Mouse (Mus musculus): ENCODE results near the gene Ifitm1. TPM values are rescaled to one million over a fixed set of nuclear protein-coding genes. Genes with fewer than 3 reads are reported as not detected.

Ifitm1 gene
- polyA plus RNA-seq (2014; fragmentation: Nextera tagmentation; extraction: Ambion mirVana), result 8.0 and 9.5 TPM in 2 replicates

DNA sequence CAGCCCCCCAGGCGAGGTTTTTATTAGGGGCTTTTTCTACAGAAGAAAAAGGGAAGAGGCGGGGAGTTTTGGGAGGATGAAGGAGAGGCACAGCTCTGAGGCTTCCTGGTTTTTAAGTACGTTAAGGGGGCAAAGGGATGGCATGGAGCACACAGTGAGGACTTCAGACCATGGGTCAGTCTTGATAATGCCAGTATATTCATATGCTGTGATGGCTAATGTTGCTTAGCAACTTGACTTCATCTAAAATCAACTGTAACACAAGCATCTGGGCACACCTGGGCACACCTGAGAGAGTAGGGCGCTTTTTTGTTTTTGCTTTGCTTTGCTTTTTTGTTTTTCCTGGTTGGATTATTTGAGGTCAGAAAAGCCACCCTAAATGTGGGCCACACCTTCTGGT is at the start of gene Ifitm1:
Gene Ifitm1, plus strand, starts transcription at position 301 of the 400 bp plus-strand sequence.
- Histone ChIP-seq H3K9me3 (ENCODE audit: control insufficient read depth, low read length) (no peaks in the 10 kb centered on the region), H3K27ac (ENCODE audit: low read depth, low read length) (no peak within 1 kb of the TSS), H3K36me3 (ENCODE audit: control insufficient read depth, insufficient read depth, low read length) (no peaks in the 10 kb centered on the region), H3K9ac (ENCODE audit: low read length) (no peak within 1 kb of the TSS), H3K4me1 (ENCODE audit: control insufficient read depth, insufficient read depth, low read length) (peaks cover 3% of the 10 kb centered on the region; the same call in 1 of the 2 replicates), H3K4me3 (ENCODE audit: low read depth, low read length) (no peak within 1 kb of the TSS), H3K27me3 (ENCODE audit: control insufficient read depth, insufficient read depth, low read length) (no peaks in the 10 kb centered on the region), H3K4me2 (no peak within 1 kb of the TSS; the same call in 1 of the 2 replicates)
- WGBS, result 87% methylated on average over 4 of the region's 4 CpGs
- ATAC-seq (ENCODE audit: low FRiP score) (no peak), DNase-seq (ENCODE audit: low spot score, missing footprints) (peak; percentile 80)

DNA sequence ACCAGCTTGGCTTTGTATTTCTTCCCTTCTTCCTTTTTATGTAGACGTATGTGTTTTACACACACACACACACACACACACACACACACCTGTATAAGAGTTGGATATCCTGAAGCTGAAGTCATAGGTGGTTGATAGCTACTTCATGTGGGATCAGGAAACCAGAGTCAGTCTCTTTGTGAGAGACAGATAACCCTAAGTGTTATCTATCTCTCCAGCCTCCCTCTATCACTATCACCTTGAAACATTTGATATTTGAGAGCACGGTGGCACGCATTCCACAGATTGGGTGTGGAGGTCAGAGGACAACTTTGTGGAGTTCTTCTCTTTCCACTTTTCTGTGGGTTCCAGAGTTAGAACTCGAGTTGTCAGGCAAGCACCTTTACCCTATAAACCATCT is 47.1 kb upstream of the Ifitm1 start:
- peak; percentile 53 for DNase-seq (ENCODE audit: low spot score, missing footprints)

DNA sequence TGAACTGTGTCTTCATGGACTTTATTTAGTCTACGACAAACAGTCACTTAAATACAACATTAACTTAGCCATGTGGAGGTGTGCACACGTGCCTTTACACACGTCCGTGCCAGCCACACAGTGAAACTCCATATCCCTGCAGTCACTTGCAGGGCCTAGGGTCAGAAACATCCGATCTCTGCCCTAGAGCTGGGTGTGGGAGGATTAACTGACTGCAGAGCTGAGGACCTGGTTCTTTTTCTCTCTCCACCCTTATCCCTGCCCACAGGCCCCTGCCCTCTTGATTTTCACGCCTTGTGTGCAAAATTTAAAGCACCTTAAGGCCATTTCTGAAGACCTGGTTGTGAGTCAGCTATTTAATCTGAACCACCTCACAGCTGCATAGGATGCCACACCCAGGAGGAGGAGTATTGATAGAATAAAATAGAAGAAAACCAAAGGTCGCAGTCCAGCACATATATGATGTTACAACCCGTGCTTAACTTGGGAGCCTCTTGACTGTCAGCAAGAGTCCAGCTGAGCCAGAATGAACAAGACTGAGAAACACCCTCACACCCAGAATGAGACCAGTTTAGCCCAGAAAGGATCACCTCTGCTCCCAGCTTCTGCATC is 46.5 kb upstream of the Ifitm1 start, which contains the start of gene Nlrp6:
Gene Nlrp6, plus strand, starts transcription at position 485 of the 612 bp plus-strand sequence.
- H3K4me2 ChIP-seq, result no peak within 1 kb of the TSS
- H3K27me3 ChIP-seq (ENCODE audit: control insufficient read depth, insufficient read depth, low read length), result peaks cover 44% of the 10 kb centered on the region
- DNase-seq (ENCODE audit: low spot score, missing footprints), result peak; percentile 2
- no peak within 1 kb of the TSS for H3K9ac ChIP-seq (ENCODE audit: low read length)
- no peak within 1 kb of the TSS for H3K4me3 ChIP-seq (ENCODE audit: low read depth, low read length)
- H3K9me3 ChIP-seq (ENCODE audit: control insufficient read depth, low read length), result no peaks in the 10 kb centered on the region
- no peak within 1 kb of the TSS for H3K27ac ChIP-seq (ENCODE audit: low read depth, low read length)
- ATAC-seq (ENCODE audit: low FRiP score), result no peak
- peaks cover 12% of the 10 kb centered on the region for H3K4me1 ChIP-seq (ENCODE audit: control insufficient read depth, insufficient read depth, low read length)
- H3K36me3 ChIP-seq (ENCODE audit: control insufficient read depth, insufficient read depth, low read length), result no peaks in the 10 kb centered on the region
- WGBS, result 73% methylated on average over 8 of the region's 8 CpGs

More for the DNA sequence above, 47.1 kb upstream of the Ifitm1 start:
- no peaks in the 10 kb centered on the region for H3K9me3 ChIP-seq (ENCODE audit: control insufficient read depth, low read length)
- H3K27me3 ChIP-seq (ENCODE audit: control insufficient read depth, insufficient read depth, low read length), result peaks cover 44% of the 10 kb centered on the region
- H3K9ac ChIP-seq (ENCODE audit: low read length), result no peak overlapping the region
- H3K36me3 ChIP-seq (ENCODE audit: control insufficient read depth, insufficient read depth, low read length), result no peaks in the 10 kb centered on the region
- peaks cover 12% of the 10 kb centered on the region for H3K4me1 ChIP-seq (ENCODE audit: control insufficient read depth, insufficient read depth, low read length)
- H3K4me3 ChIP-seq (ENCODE audit: low read depth, low read length), result no peak overlapping the region
- 80% methylated on average over 4 of the region's 4 CpGs for WGBS
- no peak overlapping the region for H3K27ac ChIP-seq (ENCODE audit: low read depth, low read length)
- ATAC-seq (ENCODE audit: low FRiP score), result no peak
- H3K4me2 ChIP-seq, result no peak overlapping the region

DNA sequence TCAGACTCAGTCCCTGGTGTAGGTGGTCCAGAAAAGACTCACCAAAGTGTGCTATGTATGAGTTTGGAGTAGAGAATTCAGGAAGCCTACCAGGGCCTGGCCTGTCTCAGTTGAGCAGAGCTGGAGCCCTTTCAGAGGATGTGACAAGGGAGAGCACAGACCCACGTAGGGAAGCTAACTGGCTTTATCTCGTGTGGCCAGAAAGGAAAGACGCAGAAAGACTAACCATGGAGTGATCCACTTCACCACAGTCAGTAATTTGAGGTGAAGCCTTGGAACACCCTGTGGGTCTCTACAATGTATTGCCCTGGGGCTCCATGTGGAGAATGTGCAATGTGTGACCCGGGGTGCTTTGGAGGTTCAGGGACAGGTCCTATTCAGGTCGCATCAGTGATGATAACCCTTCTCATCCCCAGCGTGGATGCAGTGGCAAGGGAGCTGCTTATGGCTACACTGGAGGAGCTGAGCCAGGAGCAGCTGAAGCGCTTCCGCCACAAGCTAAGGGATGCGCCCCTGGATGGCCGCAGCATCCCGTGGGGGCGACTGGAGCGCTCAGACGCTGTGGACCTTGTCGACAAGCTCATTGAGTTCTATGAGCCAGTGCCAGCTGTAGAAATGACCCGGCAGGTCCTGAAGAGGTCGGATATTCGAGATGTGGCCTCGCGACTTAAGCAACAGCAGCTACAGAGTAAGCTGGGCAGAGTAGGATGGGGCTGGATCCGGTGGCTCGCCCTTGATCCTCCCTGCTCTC is 45.6 kb upstream of the Ifitm1 start:
- no peak overlapping the region for H3K27ac ChIP-seq (ENCODE audit: low read depth, low read length)
- no peaks in the 10 kb centered on the region for H3K9me3 ChIP-seq (ENCODE audit: control insufficient read depth, low read length)
- peak; percentile 87 for DNase-seq (ENCODE audit: low spot score, missing footprints)
- WGBS, result 26% methylated on average over 22 of the region's 22 CpGs
- ATAC-seq (ENCODE audit: low FRiP score), result no peak
- H3K27me3 ChIP-seq (ENCODE audit: control insufficient read depth, insufficient read depth, low read length), result peaks cover 44% of the 10 kb centered on the region
- H3K4me1 ChIP-seq (ENCODE audit: control insufficient read depth, insufficient read depth, low read length), result peaks cover 12% of the 10 kb centered on the region
- H3K4me2 ChIP-seq, result no peak overlapping the region
- no peak overlapping the region for H3K9ac ChIP-seq (ENCODE audit: low read length)
- H3K36me3 ChIP-seq (ENCODE audit: control insufficient read depth, insufficient read depth, low read length), result no peaks in the 10 kb centered on the region
- no peak overlapping the region for H3K4me3 ChIP-seq (ENCODE audit: low read depth, low read length)

DNA sequence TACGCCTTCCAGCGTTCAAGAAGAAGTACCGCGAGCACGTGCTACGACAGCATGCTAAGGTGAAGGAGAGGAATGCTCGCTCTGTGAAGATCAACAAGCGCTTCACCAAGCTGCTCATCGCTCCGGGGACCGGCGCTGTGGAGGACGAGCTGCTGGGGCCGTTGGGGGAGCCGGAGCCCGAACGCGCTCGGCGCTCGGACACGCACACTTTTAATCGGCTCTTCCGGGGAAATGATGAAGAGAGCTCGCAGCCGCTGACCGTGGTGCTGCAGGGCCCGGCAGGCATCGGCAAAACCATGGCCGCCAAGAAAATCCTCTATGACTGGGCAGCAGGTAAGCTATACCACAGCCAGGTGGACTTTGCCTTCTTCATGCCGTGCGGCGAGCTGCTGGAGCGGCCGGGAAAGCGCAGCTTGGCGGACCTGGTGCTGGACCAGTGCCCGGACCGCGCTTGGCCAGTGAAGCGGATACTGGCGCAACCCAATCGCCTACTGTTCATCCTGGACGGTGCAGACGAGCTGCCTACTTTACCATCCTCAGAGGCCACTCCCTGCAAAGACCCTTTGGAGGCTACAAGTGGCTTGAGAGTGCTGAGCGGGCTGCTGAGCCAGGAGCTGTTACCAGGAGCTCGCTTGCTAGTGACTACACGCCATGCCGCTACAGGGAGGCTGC is 44.5 kb upstream of the Ifitm1 start:
- peak overlapping the region; percentile 83 for H3K4me2 ChIP-seq
- H3K4me1 ChIP-seq (ENCODE audit: control insufficient read depth, insufficient read depth, low read length), result peaks cover 12% of the 10 kb centered on the region
- no peaks in the 10 kb centered on the region for H3K9me3 ChIP-seq (ENCODE audit: control insufficient read depth, low read length)
- H3K27ac ChIP-seq (ENCODE audit: low read depth, low read length), result no peak overlapping the region
- DNase-seq (ENCODE audit: low spot score, missing footprints) (peak; percentile 95), ATAC-seq (ENCODE audit: low FRiP score) (no peak)
- no peaks in the 10 kb centered on the region for H3K36me3 ChIP-seq (ENCODE audit: control insufficient read depth, insufficient read depth, low read length)
- peak overlapping the region; percentile 45 for H3K9ac ChIP-seq (ENCODE audit: low read length)
- H3K27me3 ChIP-seq (ENCODE audit: control insufficient read depth, insufficient read depth, low read length), result peaks cover 44% of the 10 kb centered on the region
- peak overlapping the region; percentile 41 for H3K4me3 ChIP-seq (ENCODE audit: low read depth, low read length)
- under 1% methylated on average over 49 of the region's 49 CpGs for WGBS

DNA sequence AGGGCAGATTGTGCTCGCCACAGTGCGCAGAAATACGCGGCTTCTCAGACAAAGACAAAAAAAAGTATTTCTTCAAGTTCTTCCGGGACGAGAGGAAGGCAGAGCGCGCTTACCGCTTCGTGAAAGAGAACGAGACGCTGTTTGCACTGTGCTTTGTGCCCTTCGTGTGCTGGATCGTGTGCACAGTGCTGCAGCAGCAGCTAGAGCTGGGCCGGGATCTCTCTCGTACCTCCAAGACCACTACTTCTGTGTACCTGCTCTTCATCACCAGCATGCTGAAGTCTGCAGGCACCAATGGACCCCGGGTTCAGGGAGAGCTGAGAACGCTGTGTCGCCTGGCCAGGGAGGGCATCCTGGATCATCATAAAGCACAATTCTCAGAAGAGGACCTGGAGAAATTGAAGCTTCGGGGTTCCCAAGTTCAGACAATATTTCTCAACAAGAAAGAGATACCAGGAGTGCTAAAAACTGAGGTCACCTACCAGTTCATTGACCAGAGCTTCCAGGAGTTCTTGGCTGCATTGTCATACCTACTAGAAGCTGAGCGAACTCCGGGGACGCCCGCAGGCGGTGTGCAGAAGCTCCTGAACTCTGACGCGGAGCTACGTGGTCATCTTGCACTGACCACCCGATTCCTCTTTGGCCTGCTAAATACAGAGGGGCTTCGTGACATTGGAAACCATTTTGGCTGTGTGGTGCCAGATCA is 43.8 kb upstream of the Ifitm1 start:
- peak; percentile 94 for DNase-seq (ENCODE audit: low spot score, missing footprints)
- peak overlapping the region; percentile 41 for H3K4me3 ChIP-seq (ENCODE audit: low read depth, low read length)
- H3K36me3 ChIP-seq (ENCODE audit: control insufficient read depth, insufficient read depth, low read length), result no peaks in the 10 kb centered on the region
- H3K4me2 ChIP-seq, result peak overlapping the region; percentile 83
- peaks cover 12% of the 10 kb centered on the region for H3K4me1 ChIP-seq (ENCODE audit: control insufficient read depth, insufficient read depth, low read length)
- peaks cover 44% of the 10 kb centered on the region for H3K27me3 ChIP-seq (ENCODE audit: control insufficient read depth, insufficient read depth, low read length)
- no peak overlapping the region for H3K27ac ChIP-seq (ENCODE audit: low read depth, low read length)
- no peaks in the 10 kb centered on the region for H3K9me3 ChIP-seq (ENCODE audit: control insufficient read depth, low read length)
- 20% methylated on average over 30 of the region's 30 CpGs for WGBS
- peak overlapping the region; percentile 45 for H3K9ac ChIP-seq (ENCODE audit: low read length)
- no peak for ATAC-seq (ENCODE audit: low FRiP score)

DNA sequence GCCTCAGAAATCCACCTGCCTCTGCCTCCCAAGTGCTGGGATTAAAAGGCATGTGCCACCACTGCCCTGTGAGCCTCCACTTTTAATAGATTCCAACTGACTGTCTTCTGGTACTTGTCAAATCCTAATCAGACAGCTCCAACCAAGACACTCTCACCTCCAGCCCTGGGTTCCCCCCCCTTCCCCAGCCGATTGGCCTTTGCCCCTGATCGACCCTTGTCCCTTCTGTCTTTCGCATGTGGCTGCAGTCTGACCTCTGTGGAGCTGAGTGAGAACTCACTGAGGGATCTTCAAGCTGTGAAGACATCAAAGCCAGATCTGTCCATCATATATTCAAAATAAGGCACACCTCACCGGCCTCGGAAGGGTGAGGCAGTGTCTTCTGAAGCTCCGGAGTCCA is 39.8 kb upstream of the Ifitm1 start:
- WGBS, result 89% methylated on average over 6 of the region's 6 CpGs
- Histone ChIP-seq H3K27me3 (ENCODE audit: control insufficient read depth, insufficient read depth, low read length) (peaks cover 25% of the 10 kb centered on the region), H3K4me3 (ENCODE audit: low read depth, low read length) (no peak overlapping the region), H3K27ac (ENCODE audit: low read depth, low read length) (no peak overlapping the region), H3K36me3 (ENCODE audit: control insufficient read depth, insufficient read depth, low read length) (no peaks in the 10 kb centered on the region), H3K4me2 (no peak overlapping the region), H3K9ac (ENCODE audit: low read length) (no peak overlapping the region), H3K9me3 (ENCODE audit: control insufficient read depth, low read length) (no peaks in the 10 kb centered on the region), H3K4me1 (ENCODE audit: control insufficient read depth, insufficient read depth, low read length) (peaks cover 9% of the 10 kb centered on the region)
- DNase-seq (ENCODE audit: low spot score, missing footprints) (peak; percentile 37), ATAC-seq (ENCODE audit: low FRiP score) (no peak)

DNA sequence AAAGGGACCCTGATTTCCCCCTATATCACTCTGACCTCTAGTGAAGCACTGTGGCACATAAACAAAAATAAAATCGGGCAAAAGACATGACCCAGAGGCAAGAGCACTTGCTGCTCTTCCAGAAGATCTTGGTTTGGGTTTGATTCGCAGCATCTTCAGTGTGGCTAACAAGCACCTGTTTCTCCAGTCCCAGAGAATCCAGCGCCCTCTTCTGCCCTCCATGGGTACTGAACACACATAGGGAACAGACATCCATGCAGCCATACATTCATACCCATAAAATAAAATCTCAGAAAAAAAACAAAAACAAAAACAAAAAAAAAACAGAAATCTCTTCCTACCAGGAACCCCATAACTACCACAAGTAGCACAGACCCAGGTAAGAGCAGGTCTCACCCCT is 28.6 kb upstream of the Ifitm1 start:
- WGBS, result 44% methylated on average over 3 of the region's 3 CpGs
- Histone ChIP-seq H3K4me1 (ENCODE audit: control insufficient read depth, insufficient read depth, low read length) (peaks cover 5% of the 10 kb centered on the region; the same call in 1 of the 2 replicates), H3K27ac (ENCODE audit: low read depth, low read length) (no peak overlapping the region), H3K36me3 (ENCODE audit: control insufficient read depth, insufficient read depth, low read length) (no peaks in the 10 kb centered on the region), H3K4me2 (no peak overlapping the region), H3K4me3 (ENCODE audit: low read depth, low read length) (no peak overlapping the region), H3K27me3 (ENCODE audit: control insufficient read depth, insufficient read depth, low read length) (no peaks in the 10 kb centered on the region), H3K9ac (ENCODE audit: low read length) (no peak overlapping the region), H3K9me3 (ENCODE audit: control insufficient read depth, low read length) (no peaks in the 10 kb centered on the region)
- no peak for ATAC-seq (ENCODE audit: low FRiP score)
- no peak for DNase-seq (ENCODE audit: low spot score, missing footprints)
